Mouse (Mus musculus) heart, postnatal 14 days (tissue): Measurements from ENCODE around the gene Hyal3. TPM values are rescaled to one million over a fixed set of nuclear protein-coding genes. Genes with fewer than 3 reads are reported as not detected.
"Not testable (repeated sequence)": the region's sequence is repeated elsewhere in the genome, so short reads cannot be mapped to it uniquely, and the experiment has no call there.

ENCODE experiments used
- DNase-seq, 2 experiments: peaks; one replicate each; pipeline ENCODE4 v3.0.0; 2021 to 2022
- intact Hi-C: fragments of 180-260 bp; cut with DNase I; formaldehyde crosslinking; loops from one replicate; pipeline ENCODE4 v1.15.1; 2025
- total RNA-seq, 2 experiments: library from RNA; stranded (reverse); gene quantifications; 2 replicates each; pipeline ENCODE4 v1.2.3; 2021

Hyal3 gene
- total RNA-seq, 2 experiments from 2014 or later: 0.31 to 0.49 TPM

- intact Hi-C loops: no loop called here
- DNase-seq: no peak
Measured at GRCm38 (mm10) chr9:107569270-107569669, 11.3 kb upstream of the Hyal3 start.

GRCm38 (mm10) chr9:107570016-107570415 lies 10.6 kb upstream of the Hyal3 start:
- intact Hi-C loops: no loop called here
- no peak for DNase-seq

DNA sequence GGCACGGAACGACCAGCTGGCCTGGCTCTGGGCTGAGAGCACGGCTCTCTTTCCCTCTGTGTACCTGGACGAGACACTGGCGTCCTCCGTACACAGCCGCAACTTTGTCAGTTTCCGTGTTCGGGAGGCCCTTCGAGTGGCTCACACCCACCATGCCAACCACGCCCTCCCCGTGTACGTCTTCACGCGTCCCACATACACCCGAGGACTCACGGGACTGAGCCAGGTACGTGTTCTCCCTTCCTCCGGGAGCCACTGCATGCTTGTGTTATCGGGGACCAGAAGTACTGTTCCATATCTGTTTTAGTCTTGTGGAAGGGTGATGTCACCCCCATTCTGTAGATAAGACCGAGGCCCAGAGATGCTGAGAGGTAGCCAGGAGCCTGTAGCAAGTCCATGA lies 9.8 kb upstream of the Hyal3 start:
- intact Hi-C loops: no loop called here
- no peak for DNase-seq

DNA sequence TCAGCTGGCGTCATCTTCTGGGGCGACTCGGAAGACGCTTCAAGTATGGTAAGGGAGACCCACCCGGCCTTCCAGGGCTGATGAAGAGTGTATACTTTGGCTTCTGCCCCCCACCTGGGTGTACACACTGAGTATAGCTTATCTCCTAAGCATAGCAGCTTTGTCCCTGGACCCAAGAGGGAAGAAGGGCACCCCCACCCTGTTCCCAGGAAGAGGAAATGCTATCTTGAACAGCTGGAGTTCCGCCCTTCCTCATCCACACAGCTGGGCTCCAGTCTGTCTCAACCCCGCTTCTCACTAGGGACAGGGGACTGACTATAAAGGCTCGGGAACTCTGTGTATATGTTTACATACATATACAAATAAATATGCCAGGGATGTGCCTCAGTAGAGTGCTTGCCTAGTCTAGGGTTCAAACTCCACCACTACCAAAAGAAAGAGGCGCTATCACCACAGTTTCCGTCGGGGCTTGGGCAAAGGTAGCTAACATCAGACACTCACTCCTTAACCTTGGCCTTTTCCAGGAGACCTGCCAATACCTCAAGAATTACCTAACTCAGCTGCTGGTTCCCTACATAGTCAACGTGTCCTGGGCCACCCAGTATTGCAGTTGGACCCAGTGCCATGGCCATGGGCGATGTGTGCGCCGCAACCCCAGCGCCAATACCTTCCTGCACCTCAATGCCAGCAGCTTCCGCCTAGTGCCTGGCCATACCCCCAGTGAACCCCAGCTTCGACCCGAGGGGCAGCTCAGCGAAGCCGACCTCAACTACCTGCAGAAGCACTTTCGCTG lies 8.9 kb upstream of the Hyal3 start:
- intact Hi-C loops: no loop called here
- DNase-seq: no peak

DNA sequence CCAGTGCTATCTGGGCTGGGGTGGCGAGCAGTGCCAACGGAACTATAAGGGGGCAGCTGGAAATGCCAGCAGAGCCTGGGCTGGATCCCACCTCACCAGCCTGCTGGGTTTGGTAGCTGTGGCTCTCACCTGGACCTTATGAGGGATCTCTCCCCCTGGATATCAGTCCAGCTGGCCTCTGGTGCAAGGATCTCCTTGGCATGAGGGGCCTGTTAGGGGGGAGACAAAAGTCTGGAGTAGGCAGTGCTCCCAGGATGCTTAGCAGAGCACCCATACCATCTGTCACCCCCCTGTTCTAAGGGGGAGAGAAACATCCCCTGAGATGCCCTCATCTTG lies 8.3 kb upstream of the Hyal3 start:
- intact Hi-C loops: no loop called here
- DNase-seq: no peak

DNA sequence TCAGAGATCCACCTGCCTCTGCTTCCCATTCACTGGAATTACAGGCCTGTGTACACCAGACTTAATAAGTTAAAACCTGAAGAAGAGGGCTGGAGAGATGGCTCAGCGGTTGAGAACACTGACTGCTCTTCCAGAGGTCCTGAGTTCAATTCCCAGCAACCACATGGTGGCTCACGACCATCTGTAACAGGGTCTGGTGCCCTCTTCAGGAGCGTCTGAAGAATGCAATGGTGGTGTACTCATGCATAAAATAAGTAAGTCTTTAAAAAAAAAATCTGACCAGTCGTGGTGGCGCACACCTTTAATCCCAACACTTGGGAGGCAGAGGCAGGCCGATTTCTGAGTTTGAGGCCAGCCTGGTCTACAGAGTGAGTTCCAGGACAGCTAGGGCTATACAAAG lies 6.8 kb upstream of the Hyal3 start:
- DNase-seq, intact Hi-C loops: not testable (repeated sequence)

DNA sequence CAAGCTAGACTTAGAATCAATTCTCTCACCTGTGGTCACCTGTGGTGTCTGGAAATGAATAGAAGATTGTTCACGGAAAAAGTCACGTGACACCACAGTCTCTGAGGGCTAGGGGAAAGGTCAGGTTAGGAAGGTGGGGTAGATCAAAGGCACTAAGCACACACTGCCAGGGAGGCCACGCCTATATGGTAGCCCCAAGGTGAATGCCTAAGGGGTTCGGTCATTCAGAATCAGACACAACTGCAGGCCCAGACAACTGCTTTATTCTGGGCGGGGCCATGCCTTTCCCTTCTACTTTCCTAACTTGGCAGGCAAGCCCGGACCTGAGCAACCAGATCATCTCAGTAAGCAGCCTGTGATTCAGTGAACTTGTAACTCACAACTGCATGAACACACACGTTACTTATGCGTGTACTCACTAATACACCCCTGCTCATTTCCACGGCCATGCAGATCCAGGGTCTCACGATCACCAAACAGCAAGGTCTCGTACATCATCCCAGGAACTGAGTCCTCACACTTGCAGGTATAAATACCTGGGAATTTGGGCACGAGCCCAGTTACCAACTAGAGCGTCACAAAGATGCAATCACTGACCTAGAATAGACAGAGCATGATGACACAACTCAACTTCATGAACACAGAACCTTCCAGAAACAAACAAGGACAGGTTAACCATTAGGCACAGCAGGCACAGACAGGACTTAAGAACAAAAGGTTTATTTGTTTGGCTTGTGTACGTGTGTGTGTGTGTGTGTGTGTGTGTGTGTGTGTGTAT lies 4.8 kb upstream of the Hyal3 start:
- intact Hi-C loops: no loop called here
- no peak for DNase-seq

GRCm38 (mm10) chr9:107576357-107577107 lies 4.1 kb upstream of the Hyal3 start, which contains the start of gene Hyal1:
Gene Hyal1 (plus strand): TSS chr9:107576927.
- peak; percentile 81 to 85 for DNase-seq
- intact Hi-C loops: no loop called here

DNA sequence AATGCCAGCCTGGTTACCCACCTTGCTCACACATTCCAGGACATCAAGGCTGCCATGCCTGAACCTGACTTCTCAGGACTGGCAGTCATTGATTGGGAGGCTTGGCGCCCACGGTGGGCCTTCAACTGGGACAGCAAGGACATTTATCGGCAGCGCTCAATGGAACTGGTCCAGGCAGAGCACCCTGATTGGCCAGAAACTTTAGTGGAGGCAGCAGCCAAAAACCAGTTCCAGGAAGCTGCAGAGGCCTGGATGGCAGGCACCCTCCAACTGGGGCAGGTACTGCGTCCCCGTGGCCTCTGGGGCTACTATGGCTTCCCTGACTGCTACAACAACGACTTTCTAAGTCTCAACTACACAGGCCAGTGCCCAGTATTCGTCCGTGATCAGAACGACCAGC lies 2.7 kb upstream of the Hyal3 start:
- DNase-seq: no peak
- intact Hi-C loops: no loop called here

DNA sequence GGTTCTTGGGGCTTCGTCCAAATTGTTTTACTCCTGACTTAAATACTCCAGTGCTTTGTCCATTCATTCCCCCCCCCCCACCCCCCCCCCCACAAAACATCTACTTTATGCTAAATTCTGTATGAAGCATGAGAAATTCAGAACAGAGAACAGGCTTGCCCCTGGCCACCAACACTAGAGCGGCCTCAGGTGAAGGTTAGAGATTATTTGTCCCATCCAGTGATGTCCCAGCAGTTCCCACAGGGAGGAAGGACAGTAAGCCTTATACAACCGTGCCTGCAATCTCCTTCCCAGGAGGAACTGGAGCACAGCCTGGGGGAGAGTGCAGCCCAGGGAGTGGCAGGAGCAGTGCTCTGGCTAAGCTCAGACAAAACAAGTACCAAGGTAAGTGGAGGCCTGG lies 2.0 kb upstream of the Hyal3 start, which contains the start of gene Naa80:
Gene Naa80 (plus strand): TSS at position 301 of the 400 bp plus-strand sequence.
- intact Hi-C loops: no loop called here
- no peak for DNase-seq

DNA sequence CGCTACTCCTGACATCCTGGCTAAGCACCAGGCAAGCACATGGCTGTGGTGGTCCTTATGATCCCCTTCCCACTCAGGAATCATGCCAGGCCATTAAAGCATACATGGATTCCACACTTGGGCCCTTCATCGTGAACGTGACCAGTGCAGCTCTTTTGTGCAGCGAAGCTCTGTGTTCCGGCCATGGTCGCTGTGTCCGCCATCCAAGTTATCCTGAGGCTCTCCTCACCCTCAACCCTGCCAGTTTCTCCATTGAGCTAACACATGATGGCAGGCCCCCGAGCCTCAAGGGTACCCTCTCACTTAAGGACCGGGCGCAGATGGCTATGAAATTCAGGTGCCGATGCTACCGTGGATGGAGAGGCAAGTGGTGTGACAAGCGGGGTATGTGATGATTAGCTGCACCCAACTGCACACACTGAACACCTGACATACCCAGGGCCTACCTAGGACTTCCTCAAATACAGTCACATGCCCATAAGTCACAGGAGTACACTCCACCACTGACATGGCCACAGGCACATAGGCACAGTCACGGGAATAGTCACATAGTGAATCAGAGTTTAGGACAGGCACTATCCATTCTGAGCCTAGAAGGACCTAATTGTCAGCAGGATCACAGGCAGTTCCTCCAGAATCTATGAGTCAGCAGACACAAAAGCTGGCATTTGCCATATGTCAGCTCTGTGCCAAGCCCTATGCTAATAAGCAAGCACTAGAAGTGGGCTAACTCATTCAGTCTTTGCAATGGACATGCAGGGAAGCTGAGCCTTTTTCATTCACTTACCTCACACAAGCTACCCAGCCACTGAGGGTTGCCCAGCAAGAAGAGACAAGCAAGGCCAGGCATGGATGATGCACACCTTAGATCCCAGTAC lies 1.4 kb upstream of the Hyal3 start:
- intact Hi-C loops: no loop called here

GRCm38 (mm10) chr9:107581584-107581983 lies 966 bp downstream of the Hyal3 start:
- intact Hi-C loops: no loop called here
- DNase-seq: no peak

More for the DNA sequence above, 1.4 kb upstream of the Hyal3 start:
- no peak for DNase-seq

DNA sequence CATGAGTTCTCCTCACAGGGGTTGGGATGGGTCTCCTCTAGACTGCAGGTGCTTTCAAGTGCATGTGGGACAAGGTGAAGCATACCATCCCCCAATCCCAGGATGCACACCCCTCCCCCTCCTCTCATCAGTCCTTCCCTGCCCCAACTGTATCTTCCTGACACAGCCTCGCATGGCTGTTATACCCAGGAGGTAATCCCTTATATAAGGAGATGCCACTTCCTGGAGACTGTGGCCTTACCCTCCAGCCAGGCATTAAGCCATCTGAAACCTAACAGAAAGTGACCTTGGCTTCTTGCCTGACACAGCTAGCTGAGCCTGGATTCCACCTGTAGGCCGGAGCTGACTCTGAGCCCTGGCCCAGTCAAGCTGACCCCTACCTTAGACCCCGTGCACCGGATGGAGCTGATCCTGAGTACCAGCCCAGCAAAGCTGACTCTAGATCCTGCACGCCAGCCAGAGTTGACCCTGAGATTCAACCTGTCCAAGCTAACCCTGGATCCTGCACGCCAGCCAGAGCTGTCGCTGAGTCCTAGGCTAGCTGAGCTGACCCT lies 2.0 kb downstream of the Hyal3 start:
- no peak for DNase-seq
- intact Hi-C loops: no loop called here

GRCm38 (mm10) chr9:107583174-107583573 lies 2.6 kb downstream of the Hyal3 start:
- DNase-seq: no peak

GRCm38 (mm10) chr9:107586504-107586903 lies 5.9 kb downstream of the Hyal3 start:
- no peak for DNase-seq
- intact Hi-C loops: no loop called here

More at GRCm38 (mm10) chr9:107583174-107583573, 2.6 kb downstream of the Hyal3 start:
- intact Hi-C loops: no loop called here

GRCm38 (mm10) chr9:107586974-107587832 lies 6.6 kb downstream of the Hyal3 start, which contains the start of gene Ifrd2:
Gene Ifrd2 (plus strand): TSS chr9:107587642.
- intact Hi-C loops: no loop called here
- DNase-seq: peak; percentile 93 to 95

GRCm38 (mm10) chr9:107587833-107588639 lies 7.4 kb downstream of the Hyal3 start:
- peak in 1 of 2 experiments; percentile 68 for DNase-seq
- intact Hi-C loops: no loop called here
